Mouse (Mus musculus): ENCODE data around the gene Nckap5.

Gene Nckap5

DNA sequence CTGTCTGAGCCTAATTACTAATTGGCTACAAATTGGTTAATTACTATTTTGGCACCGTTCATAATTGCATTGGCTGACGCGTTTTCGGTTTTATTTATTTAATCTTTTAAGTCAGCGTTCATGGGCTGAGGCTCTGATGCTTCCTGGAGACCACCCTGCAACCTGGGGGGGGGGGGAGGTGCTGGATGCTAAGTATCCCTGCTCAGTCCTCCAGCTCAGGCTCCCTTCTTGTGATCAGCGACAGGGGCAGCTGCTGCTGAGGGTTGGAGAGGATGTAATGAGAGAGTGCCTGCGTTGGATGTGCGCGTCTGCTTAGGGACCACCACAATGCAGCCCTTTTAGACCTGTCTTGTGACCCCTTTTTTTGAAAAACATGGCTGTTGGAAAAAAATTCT lies 919.7 kb downstream of the Nckap5 start:
- DNase-seq (ENCODE audit: low read depth, low spot score), result no peak

DNA sequence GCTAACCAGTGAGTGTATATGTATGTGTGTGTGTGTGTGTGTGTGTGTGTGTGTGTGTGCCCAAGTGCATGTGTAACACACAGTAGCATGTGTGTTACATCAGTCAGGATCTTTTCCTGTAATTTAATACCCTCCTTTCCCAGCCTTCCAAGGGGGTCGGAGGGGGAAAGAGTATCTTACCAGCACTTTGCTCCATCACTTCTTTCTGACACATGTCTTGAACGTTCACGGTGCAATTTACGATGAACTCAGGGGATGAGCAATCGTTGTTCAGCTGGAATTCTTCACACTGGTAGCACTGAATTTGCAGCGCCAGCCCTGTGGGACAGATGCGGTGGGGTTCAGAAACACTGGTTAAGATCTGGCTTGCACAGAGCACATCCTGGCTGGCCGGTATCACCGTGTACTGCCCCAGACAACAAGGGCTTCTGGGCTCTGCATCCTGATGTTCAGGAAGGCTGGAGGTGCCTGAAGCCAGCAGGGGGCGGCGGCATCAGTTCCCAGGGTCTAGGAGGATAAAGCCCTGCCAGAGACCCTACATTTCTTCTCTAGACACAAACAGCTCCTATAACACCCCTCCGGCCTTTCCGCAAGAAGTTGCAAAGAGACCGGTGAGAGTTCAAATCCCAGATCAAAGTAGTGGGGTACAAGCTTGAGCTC lies 920.3 kb downstream of the Nckap5 start:
- no peak for DNase-seq (ENCODE audit: low read depth, low spot score)

DNA sequence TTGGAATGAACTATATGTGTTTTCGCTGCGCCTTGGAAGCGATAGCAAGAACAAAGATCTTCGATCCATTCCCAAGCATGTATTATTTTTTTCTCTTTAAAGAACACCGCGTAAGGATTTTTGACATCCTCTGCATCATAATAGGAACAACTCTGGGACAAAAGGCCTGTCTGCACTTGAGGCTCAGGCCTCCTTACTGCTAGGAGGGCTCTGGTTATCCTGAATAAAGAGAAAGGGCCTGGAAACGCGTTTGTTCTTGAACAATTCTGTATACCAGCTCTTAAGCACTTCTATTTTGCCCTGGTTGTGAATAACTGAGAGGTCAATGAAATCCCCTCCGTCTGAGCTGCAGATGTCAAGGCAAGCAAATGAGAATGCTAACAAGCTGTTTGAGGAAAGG lies 937.4 kb downstream of the Nckap5 start:
- DNase-seq (ENCODE audit: low read depth, low spot score), result no peak

DNA sequence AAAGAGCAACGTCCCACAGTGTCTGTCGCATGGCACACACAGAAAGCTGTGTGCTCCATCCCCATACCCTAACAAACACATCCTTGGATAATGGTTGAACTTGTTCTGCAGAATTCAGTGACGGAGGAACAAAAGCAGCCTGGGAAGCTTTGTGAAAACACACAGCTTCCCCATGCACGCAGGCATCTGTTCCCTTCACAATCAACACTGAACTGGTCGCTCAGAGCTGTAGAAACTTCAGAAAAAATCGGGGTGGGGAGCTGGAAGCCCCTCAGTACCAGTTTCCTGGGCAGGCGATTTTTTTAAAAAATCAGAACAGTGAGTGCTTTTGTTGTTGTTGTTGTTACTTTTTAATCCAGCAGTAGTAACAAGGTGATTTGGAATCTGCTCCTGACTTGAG lies 960.5 kb downstream of the Nckap5 start:
- DNase-seq (ENCODE audit: low read depth, low spot score), result no peak
